Mouse (Mus musculus): ENCODE measurements around the gene Zfp69. TPM values are rescaled to one million over a fixed set of nuclear protein-coding genes. Genes with fewer than 3 reads are reported as not detected.
A peak's percentile ranks its signal among the peaks of the same experiment; 100 is the strongest.

Gene Zfp69
- total and polyA plus RNA-seq, 3 experiments, result 2.0 to 4.3 TPM; not detected in 1

DNA sequence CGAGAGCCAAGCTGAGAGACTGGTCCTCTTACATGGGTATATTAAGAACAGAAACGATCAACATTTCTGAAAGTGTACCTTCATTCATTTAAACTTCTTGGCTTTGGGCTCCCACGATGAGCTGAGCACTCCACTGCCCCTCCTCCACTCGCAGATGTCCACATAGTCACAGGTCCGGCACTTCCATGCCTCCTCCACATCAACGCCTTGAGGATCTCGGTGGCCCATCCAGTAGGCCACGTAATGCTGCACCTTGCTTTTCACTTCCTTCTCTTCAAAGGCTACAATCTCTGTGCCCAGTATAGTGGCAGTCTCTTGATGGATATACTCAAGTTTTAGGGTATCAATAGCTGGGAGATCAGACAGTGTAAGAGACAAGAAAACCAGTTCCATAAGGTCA, 30.0 kb downstream of the Zfp69 start:
- Histone ChIP-seq H3K9ac (ENCODE audit: control insufficient read depth, low read depth, low read length, poor library complexity, severe bottlenecking) (no peak overlapping the region), H3K79me2 (ENCODE audit: control insufficient read depth, insufficient read depth, low read length, poor library complexity) (peaks cover 14% of the 10 kb centered on the region), H3K4me3 (ENCODE audit: control insufficient read depth in 1 of 2, insufficient read depth in 1 of 2, low read depth in 2 of 2, low read length in 2 of 2) (no peak overlapping the region), H3K27me3 (ENCODE audit: control insufficient read depth in 1 of 2, insufficient read depth in 2 of 2, low read length in 2 of 2) (no peaks in the 10 kb centered on the region), H3K9me3 (replicated peaks; ENCODE audit: insufficient read depth, low read length) (no peaks in the 10 kb centered on the region), H3K36me3 (ENCODE audit: control insufficient read depth in 1 of 2, insufficient read depth in 2 of 2, low read length in 2 of 2) (peaks cover 0 to 7% of the 10 kb centered on the region in 2 experiments; a peak in 2 of 4 replicates), H3K27ac (ENCODE audit: control insufficient read depth, low read depth, low read length) (no peak overlapping the region), H3K4me1 (ENCODE audit: control insufficient read depth in 1 of 2, insufficient read depth in 2 of 2, low read length in 2 of 2) (no peaks in the 10 kb centered on the region; a peak in 1 of 4 replicates)
- no peak for DNase-seq (ENCODE audit: low read depth, low spot score)
- no peak for TF ChIP-seq SIN3A (IDR thresholded peaks at IDR 0.05; ENCODE audit: low read length)
- no peak for TF ChIP-seq ETS1 (IDR thresholded peaks at IDR 0.05; ENCODE audit: low read depth, low read length)
- TF ChIP-seq HCFC1 (IDR thresholded peaks at IDR 0.05; ENCODE audit: low read depth, low read length), result no peak
- no peak for TF ChIP-seq USF2 (IDR thresholded peaks at IDR 0.05; ENCODE audit: borderline replicate concordance in 1 of 2, insufficient read depth in 1 of 2, low read depth in 1 of 2, low read length in 2 of 2)
- no peak for TF ChIP-seq MAZ (IDR thresholded peaks at IDR 0.05; ENCODE audit: low read depth, low read length)
- no peak for TF ChIP-seq JUND (IDR thresholded peaks at IDR 0.05; ENCODE audit: low read depth, low read length)
- no peak for TF ChIP-seq RAD21 (IDR thresholded peaks at IDR 0.05; ENCODE audit: low read depth, low read length)
- no peak for TF ChIP-seq CTCF (IDR thresholded peaks at IDR 0.05 in 2 of 3, conservative IDR thresholded peaks at IDR 0.05 in 1 of 3; ENCODE audit: control insufficient read depth in 1 of 3, insufficient read depth in 1 of 3, low read depth in 2 of 3, low read length in 3 of 3, poor library complexity in 1 of 3, severe bottlenecking in 1 of 3)

DNA sequence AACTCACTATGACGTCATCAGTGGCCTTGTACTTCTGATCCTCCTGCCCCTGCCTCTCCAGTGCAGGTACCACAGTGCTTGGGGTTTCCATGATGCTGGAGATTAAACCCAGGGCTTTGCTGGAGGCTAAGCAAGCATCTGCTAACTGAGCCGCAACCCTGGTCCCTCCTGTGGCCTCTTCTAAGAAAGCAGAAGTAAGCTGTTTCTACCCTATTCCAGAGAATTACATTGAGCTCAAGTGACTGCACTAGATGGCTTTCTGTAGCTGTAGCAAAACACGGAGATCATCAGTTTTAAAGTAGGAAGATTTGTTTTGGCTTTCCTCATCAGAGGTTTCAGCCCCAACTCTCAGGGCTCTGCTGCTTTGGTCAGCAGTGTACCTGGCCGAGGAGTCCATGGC, 37.0 kb downstream of the Zfp69 start:
- peak overlapping the region; percentile 75 for H3K27ac ChIP-seq (ENCODE audit: control insufficient read depth, low read depth, low read length)
- peaks cover 0 to 13% of the 10 kb centered on the region in 2 experiments; a peak in 2 of 4 replicates for H3K36me3 ChIP-seq (ENCODE audit: control insufficient read depth in 1 of 2, insufficient read depth in 2 of 2, low read length in 2 of 2)
- DNase-seq (ENCODE audit: low read depth, low spot score), result peak; percentile 90
- H3K79me2 ChIP-seq (ENCODE audit: control insufficient read depth, insufficient read depth, low read length, poor library complexity), result no peaks in the 10 kb centered on the region
- peak overlapping the region; percentile 43 for H3K9ac ChIP-seq (ENCODE audit: control insufficient read depth, low read depth, low read length, poor library complexity, severe bottlenecking)
- H3K9me3 ChIP-seq (replicated peaks; ENCODE audit: insufficient read depth, low read length), result no peaks in the 10 kb centered on the region
- H3K4me1 ChIP-seq (ENCODE audit: control insufficient read depth in 1 of 2, insufficient read depth in 2 of 2, low read length in 2 of 2), result peaks cover 0 to 11% of the 10 kb centered on the region in 2 experiments; a peak in 3 of 4 replicates
- TF ChIP-seq ETS1 (IDR thresholded peaks at IDR 0.05; ENCODE audit: low read depth, low read length), result peak; percentile 34; the same call in 1 of the 2 replicates
- TF ChIP-seq TBP (IDR thresholded peaks at IDR 0.05; ENCODE audit: low read depth, low read length), result 0 out of 2 replicates have a peak, but pooled peaks have one; percentile 11
- no peak for TF ChIP-seq RAD21 (IDR thresholded peaks at IDR 0.05; ENCODE audit: low read depth, low read length)
- no peak for TF ChIP-seq ZNF384 (IDR thresholded peaks at IDR 0.05; ENCODE audit: low read depth, low read length)
- no peak for TF ChIP-seq CHD2 (IDR thresholded peaks at IDR 0.05; ENCODE audit: low read length)
- H3K27me3 ChIP-seq (ENCODE audit: control insufficient read depth in 1 of 2, insufficient read depth in 2 of 2, low read length in 2 of 2), result no peaks in the 10 kb centered on the region
- peak overlapping the region; percentile 20 to 38; a peak in 3 of 4 replicates for H3K4me3 ChIP-seq (ENCODE audit: control insufficient read depth in 1 of 2, insufficient read depth in 1 of 2, low read depth in 2 of 2, low read length in 2 of 2)

DNA sequence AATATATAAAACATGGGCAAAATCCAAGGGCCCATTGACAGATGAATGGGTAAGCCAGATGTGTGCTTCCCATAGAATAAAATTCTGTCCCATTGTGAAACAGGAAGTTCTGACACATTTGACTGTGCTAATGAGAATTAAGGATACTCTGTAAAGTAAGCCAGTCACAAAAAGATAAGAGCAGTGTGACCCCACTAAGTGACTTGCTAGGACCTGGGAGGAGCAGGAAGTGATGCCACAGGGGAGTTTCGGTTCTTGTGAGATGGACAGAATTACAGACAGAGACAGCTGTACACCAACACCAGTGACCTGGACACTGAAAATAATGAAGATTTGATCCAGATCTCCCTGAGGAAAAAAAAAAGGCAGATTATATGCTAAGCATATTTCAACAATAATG, 37.6 kb downstream of the Zfp69 start:
- peaks cover 0 to 11% of the 10 kb centered on the region in 2 experiments; a peak in 3 of 4 replicates for H3K4me1 ChIP-seq (ENCODE audit: control insufficient read depth in 1 of 2, insufficient read depth in 2 of 2, low read length in 2 of 2)
- no peak for TF ChIP-seq UBTF (IDR thresholded peaks at IDR 0.05; ENCODE audit: borderline replicate concordance, insufficient read depth, low read depth, low read length)
- TF ChIP-seq EP300 (IDR thresholded peaks at IDR 0.05; ENCODE audit: low read depth in 1 of 2, low read length in 2 of 2), result peak; percentile 18 to 40; a peak in 2 of 4 replicates
- peak; percentile 75 for TF ChIP-seq GATA1 (IDR thresholded peaks at IDR 0.05; ENCODE audit: low read depth, low read length)
- no peak for TF ChIP-seq E2F4 (IDR thresholded peaks at IDR 0.05; ENCODE audit: borderline replicate concordance, low read depth, low read length)
- TF ChIP-seq RAD21 (IDR thresholded peaks at IDR 0.05; ENCODE audit: low read depth, low read length), result no peak
- TF ChIP-seq TCF12 (IDR thresholded peaks at IDR 0.05; ENCODE audit: low read depth, low read length), result 0 out of 2 replicates have a peak, but pooled peaks have one; percentile 24
- 0 out of 2 replicates have a peak, but pooled peaks have one; percentile 57 for TF ChIP-seq ELF1 (IDR thresholded peaks at IDR 0.05; ENCODE audit: low read depth, low read length)
- no peak for TF ChIP-seq USF2 (IDR thresholded peaks at IDR 0.05; ENCODE audit: borderline replicate concordance in 1 of 2, insufficient read depth in 1 of 2, low read depth in 1 of 2, low read length in 2 of 2)
- TF ChIP-seq TBP (IDR thresholded peaks at IDR 0.05; ENCODE audit: low read depth, low read length), result 0 out of 2 replicates have a peak, but pooled peaks have one; percentile 47
- peak; percentile 86 for TF ChIP-seq ZKSCAN1 (IDR thresholded peaks at IDR 0.05; ENCODE audit: low read depth, low read length)
- TF ChIP-seq SIN3A (IDR thresholded peaks at IDR 0.05; ENCODE audit: low read length), result no peak
- TF ChIP-seq POLR2A (IDR thresholded peaks at IDR 0.05; ENCODE audit: control insufficient read depth in 1 of 2, insufficient read depth in 1 of 2, low read depth in 1 of 2, low read length in 2 of 2, poor library complexity in 1 of 2), result 0 out of 4 replicates have a peak, but pooled peaks of 1 of the 2 experiments have one; percentile 30
- TF ChIP-seq HCFC1 (IDR thresholded peaks at IDR 0.05; ENCODE audit: low read depth, low read length), result no peak
- H3K27ac ChIP-seq (ENCODE audit: control insufficient read depth, low read depth, low read length), result peak overlapping the region; percentile 55
- peak overlapping the region; percentile 20; a peak in 3 of 4 replicates for H3K4me3 ChIP-seq (ENCODE audit: control insufficient read depth in 1 of 2, insufficient read depth in 1 of 2, low read depth in 2 of 2, low read length in 2 of 2)
- H3K79me2 ChIP-seq (ENCODE audit: control insufficient read depth, insufficient read depth, low read length, poor library complexity), result no peaks in the 10 kb centered on the region
- DNase-seq (ENCODE audit: low read depth, low spot score), result peak; percentile 77
- H3K9me3 ChIP-seq (replicated peaks; ENCODE audit: insufficient read depth, low read length), result no peaks in the 10 kb centered on the region
- H3K9ac ChIP-seq (ENCODE audit: control insufficient read depth, low read depth, low read length, poor library complexity, severe bottlenecking), result peak overlapping the region; percentile 43
- peaks cover 0 to 13% of the 10 kb centered on the region in 2 experiments; a peak in 2 of 4 replicates for H3K36me3 ChIP-seq (ENCODE audit: control insufficient read depth in 1 of 2, insufficient read depth in 2 of 2, low read length in 2 of 2)
- no peaks in the 10 kb centered on the region for H3K27me3 ChIP-seq (ENCODE audit: control insufficient read depth in 1 of 2, insufficient read depth in 2 of 2, low read length in 2 of 2)

All from MEL (cell line).